Mouse (Mus musculus) stomach, postnatal 0 days (tissue): ENCODE measurements around the gene Iqschfp. TPM values are rescaled to one million over a fixed set of nuclear protein-coding genes. Genes with fewer than 3 reads are reported as not detected.

ENCODE experiments used
- ATAC-seq: fragments of 200-750 bp; cut with Nextera tagmentation; 2 replicates; pipeline ENCODE4 v1.8.0; 2017; ENCODE audit not compliant: low FRiP score, low TSS enrichment
- DNase-seq: peaks from one replicate; pipeline ENCODE4 v3.0.0-alpha.2; 2016; ENCODE audit warnings: low spot score
- H3K27ac ChIP-seq: fragments of 300-500 bp; sonication (generic); replicated peaks from 2 replicates; pipeline ENCODE4 v1.5.1; 2014; ENCODE audit warnings: mild to moderate bottlenecking, control low read depth
- H3K27me3 ChIP-seq: fragments of 300-500 bp; sonication (generic); 2 replicates; pipeline ENCODE4 v1.6.1; 2014; ENCODE audit warnings: low read length; ENCODE audit not compliant: control insufficient read depth, insufficient read depth
- H3K36me3 ChIP-seq: fragments of 300-500 bp; sonication (generic); 2 replicates; pipeline ENCODE4 v1.6.1; 2014; ENCODE audit warnings: low read length, mixed read lengths; ENCODE audit not compliant: control insufficient read depth, insufficient read depth
- H3K4me1 ChIP-seq: fragments of 300-500 bp; sonication (generic); replicated peaks from 2 replicates; pipeline ENCODE4 v1.6.1; 2014; ENCODE audit warnings: antibody characterized with exemption; ENCODE audit not compliant: control insufficient read depth, insufficient read depth
- H3K4me2 ChIP-seq: fragments of 300-500 bp; sonication (generic); replicated peaks from 2 replicates; pipeline ENCODE4 v1.6.1; 2014; ENCODE audit warnings: low read depth, mild to moderate bottlenecking, control low read depth, moderate library complexity
- H3K4me3 ChIP-seq: fragments of 300-500 bp; sonication (generic); 2 replicates; pipeline ENCODE4 v1.5.1; 2014; ENCODE audit warnings: low read depth, low read length, control low read depth
- H3K9ac ChIP-seq: fragments of 300-500 bp; sonication (generic); 2 replicates; pipeline ENCODE4 v1.6.1; 2014; ENCODE audit warnings: mild to moderate bottlenecking, low read length, control low read depth, mixed read lengths
- H3K9me3 ChIP-seq: fragments of 300-500 bp; sonication (generic); 2 replicates; pipeline ENCODE4 v1.6.1; 2016; ENCODE audit warnings: low read length; ENCODE audit not compliant: control insufficient read depth
- CTCF ChIP-seq: IDR thresholded peaks from 2 replicates; pipeline ENCODE4 v1.5.1; 2016; ENCODE audit warnings: antibody characterized with exemption, low read depth, mild to moderate bottlenecking, moderate library complexity
- EP300 ChIP-seq: optimal IDR thresholded peaks from 2 replicates; pipeline ENCODE3; 2016; ENCODE audit warnings: antibody characterized with exemption
- WGBS: fragments of 180-500 bp; shearing (Covaris S2); extraction: QIAGEN DNeasy Blood & Tissue Kit; methylation state at CpG from one replicate; pipeline ENCODE4 v1.1.7; 2014; 5-methylcytosine and 5-hydroxymethylcytosine counted together
- polyA plus RNA-seq: library from polyadenylated mRNA; unstranded; fragments of >200 nt; fragmentation: Nextera tagmentation; extraction: Ambion mirVana; gene quantifications from 2 replicates; pipeline ENCODE4 v1.2.1, GENCODE M21; 2015

Iqschfp gene
- polyA plus RNA-seq, 1 experiment from 2014 or later: 0.08 TPM

- no peaks in the 10 kb centered on the region for H3K4me1 ChIP-seq
- WGBS: 73% methylated on average over 8 of the region's 8 CpGs
- no peak for ATAC-seq
- no peaks in the 10 kb centered on the region for H3K27me3 ChIP-seq
- no peak overlapping the region for H3K9ac ChIP-seq
- no peaks in the 10 kb centered on the region for H3K9me3 ChIP-seq
- no peak overlapping the region for H3K4me3 ChIP-seq
- no peaks in the 10 kb centered on the region for H3K36me3 ChIP-seq
- TF ChIP-seq EP300: no peak
- TF ChIP-seq CTCF: no peak
- H3K27ac ChIP-seq: no peak overlapping the region
- H3K4me2 ChIP-seq: no peak overlapping the region
- no peak for DNase-seq
Measured at GRCm38 (mm10) chr3:68150688-68151087, 258.7 kb downstream of the Iqschfp start.

GRCm38 (mm10) chr3:68160175-68160574 lies 268.1 kb downstream of the Iqschfp start:
- H3K27ac ChIP-seq: no peak overlapping the region
- no peak overlapping the region for H3K9ac ChIP-seq
- TF ChIP-seq CTCF (no peak), EP300 (no peak)
- H3K4me2 ChIP-seq: no peak overlapping the region
- H3K27me3 ChIP-seq: no peaks in the 10 kb centered on the region
- no peaks in the 10 kb centered on the region for H3K4me1 ChIP-seq
- ATAC-seq (no peak), DNase-seq (no peak)
- 66% methylated on average over 1 of the region's 1 CpGs for WGBS
- H3K9me3 ChIP-seq: no peaks in the 10 kb centered on the region
- H3K36me3 ChIP-seq: no peaks in the 10 kb centered on the region
- no peak overlapping the region for H3K4me3 ChIP-seq

- H3K4me3 ChIP-seq: no peak overlapping the region
- no peaks in the 10 kb centered on the region for H3K4me1 ChIP-seq
- TF ChIP-seq EP300 (no peak), CTCF (no peak)
- WGBS: 71% methylated on average over 3 of the region's 3 CpGs
- H3K4me2 ChIP-seq: no peak overlapping the region
- H3K27me3 ChIP-seq: no peaks in the 10 kb centered on the region
- no peaks in the 10 kb centered on the region for H3K9me3 ChIP-seq
- H3K9ac ChIP-seq: no peak overlapping the region
- no peak overlapping the region for H3K27ac ChIP-seq
- no peaks in the 10 kb centered on the region for H3K36me3 ChIP-seq
- DNase-seq: no peak
- ATAC-seq: no peak
Measured at GRCm38 (mm10) chr3:68160760-68161159, 268.7 kb downstream of the Iqschfp start.

DNA sequence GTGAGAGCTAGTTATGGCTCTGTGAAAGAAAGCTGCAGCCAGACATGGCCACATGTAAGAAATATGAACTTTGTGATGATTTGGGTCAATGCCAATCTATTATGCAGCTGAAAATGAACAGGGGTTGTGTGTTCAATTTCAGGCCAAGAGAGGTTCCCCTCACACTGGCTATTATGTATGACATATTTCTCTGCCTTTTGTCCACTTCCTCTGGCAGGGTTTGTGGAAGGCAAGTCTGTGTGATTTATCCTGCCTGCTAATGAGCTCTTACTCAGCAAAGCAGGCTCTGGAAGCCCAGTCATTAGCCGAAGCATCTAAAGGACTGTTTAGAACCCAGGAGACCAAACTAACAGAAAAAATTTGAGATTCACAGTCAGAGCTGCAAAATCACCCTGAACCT lies 286.2 kb downstream of the Iqschfp start:
- Histone ChIP-seq H3K36me3 (no peaks in the 10 kb centered on the region), H3K4me1 (no peaks in the 10 kb centered on the region), H3K27me3 (no peaks in the 10 kb centered on the region), H3K27ac (no peak overlapping the region), H3K4me3 (no peak overlapping the region), H3K4me2 (no peak overlapping the region), H3K9me3 (no peaks in the 10 kb centered on the region), H3K9ac (no peak overlapping the region)
- 41% methylated on average over 1 of the region's 1 CpGs for WGBS
- ATAC-seq (no peak), DNase-seq (no peak)
- no peak for TF ChIP-seq CTCF
- TF ChIP-seq EP300: no peak

- DNase-seq (no peak), ATAC-seq (no peak)
- 64% methylated on average over 8 of the region's 8 CpGs for WGBS
- H3K4me2 ChIP-seq: no peak overlapping the region
- H3K27ac ChIP-seq: no peak overlapping the region
- no peak overlapping the region for H3K4me3 ChIP-seq
- no peaks in the 10 kb centered on the region for H3K4me1 ChIP-seq
- H3K27me3 ChIP-seq: no peaks in the 10 kb centered on the region
- no peaks in the 10 kb centered on the region for H3K9me3 ChIP-seq
- H3K9ac ChIP-seq: no peak overlapping the region
- H3K36me3 ChIP-seq: no peaks in the 10 kb centered on the region
- TF ChIP-seq EP300 (no peak), CTCF (no peak)
Measured at GRCm38 (mm10) chr3:68187471-68187870, 295.4 kb downstream of the Iqschfp start.

- ATAC-seq (no peak), DNase-seq (no peak)
- Histone ChIP-seq H3K27me3 (no peaks in the 10 kb centered on the region), H3K36me3 (no peaks in the 10 kb centered on the region), H3K27ac (no peak overlapping the region), H3K4me2 (no peak overlapping the region), H3K9me3 (no peaks in the 10 kb centered on the region), H3K9ac (no peak overlapping the region), H3K4me1 (no peaks in the 10 kb centered on the region), H3K4me3 (no peak overlapping the region)
- TF ChIP-seq EP300: no peak
- no peak for TF ChIP-seq CTCF
- WGBS: 75% methylated on average over 2 of the region's 2 CpGs
Measured at GRCm38 (mm10) chr3:68189100-68189499, 297.1 kb downstream of the Iqschfp start.

GRCm38 (mm10) chr3:68196933-68197332 lies 304.9 kb downstream of the Iqschfp start:
- no peak overlapping the region for H3K4me2 ChIP-seq
- H3K4me3 ChIP-seq: no peak overlapping the region
- DNase-seq: no peak
- no peaks in the 10 kb centered on the region for H3K9me3 ChIP-seq
- no peaks in the 10 kb centered on the region for H3K4me1 ChIP-seq
- TF ChIP-seq CTCF (no peak), EP300 (no peak)
- no peak overlapping the region for H3K9ac ChIP-seq
- H3K27me3 ChIP-seq: no peaks in the 10 kb centered on the region
- H3K36me3 ChIP-seq: no peaks in the 10 kb centered on the region
- H3K27ac ChIP-seq: no peak overlapping the region
- ATAC-seq: no peak
- WGBS: 77% methylated on average over 1 of the region's 1 CpGs
